Mouse (Mus musculus) left cerebral cortex, adult 8-10 months (tissue): Measurements from ENCODE around the gene Tex28. TPM values are rescaled to one million over a fixed set of nuclear protein-coding genes. Genes with fewer than 3 reads are reported as not detected.
"Not testable (repeated sequence)": the region's sequence is repeated elsewhere in the genome, so short reads cannot be mapped to it uniquely, and the experiment has no call there.

Experiments used
- DNase-seq, 2 experiments: peaks; one replicate each; pipeline ENCODE4 v3.0.0; 2022; ENCODE audit warnings: low spot score in 2 of 2
- total RNA-seq, 4 experiments: library from RNA; stranded (reverse); gene quantifications; 2 replicates each; pipeline ENCODE4 v1.2.4; 2022

The Tex28 gene
- not detected for total RNA-seq

GRCm38 (mm10) chrX:74167738-74168137 is at the start of gene Tex28:
Gene Tex28, minus strand, starts transcription at chrX:74167838.
- no peak for DNase-seq

- no peak for DNase-seq
Measured at GRCm38 (mm10) chrX:74203556-74203955, 35.9 kb upstream of the Tex28 start.

DNA sequence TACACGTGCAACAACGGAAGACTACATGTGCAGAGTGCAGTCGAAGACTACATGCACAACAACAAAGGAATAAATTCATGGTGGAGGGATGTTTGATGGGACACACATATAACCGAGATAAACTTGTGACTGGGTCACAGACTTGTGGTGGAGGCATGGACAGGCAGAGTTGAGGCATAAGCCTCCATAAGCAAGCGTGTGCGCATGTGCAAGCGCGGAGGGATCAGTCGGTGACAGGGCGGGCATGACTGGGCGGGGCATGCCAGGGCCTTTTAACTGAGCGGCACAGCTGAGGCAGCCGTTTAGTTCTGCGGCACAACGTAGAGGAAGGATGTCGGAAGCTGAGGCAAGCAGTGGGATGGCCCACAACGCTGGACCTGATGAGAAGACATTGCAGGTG is 9.3 kb upstream of the Tex28 start, which contains the start of gene Tktl1:
Gene Tktl1 (plus strand): TSS at position 301 of the 400 bp plus-strand sequence.
- DNase-seq: no peak

DNA sequence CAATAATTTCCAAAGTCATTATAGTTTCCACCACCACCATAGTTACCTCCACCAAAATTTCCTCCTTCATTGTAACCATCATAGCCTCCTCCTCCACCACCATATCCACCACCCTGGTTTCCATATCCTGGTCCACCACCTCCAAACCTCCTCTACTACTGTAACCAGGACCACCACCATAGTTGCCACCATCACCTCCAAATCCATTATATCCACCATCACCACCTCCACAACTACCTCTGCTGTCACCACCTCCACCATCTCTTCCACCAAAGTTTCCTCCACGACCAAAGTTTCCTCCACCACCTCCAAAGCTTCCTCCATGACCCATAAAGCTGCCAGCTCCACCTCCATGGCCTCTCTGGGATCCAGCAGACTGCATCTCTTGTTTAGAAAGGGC is 32.4 kb downstream of the Tex28 start, which contains the start of gene Mecp2:
Gene Mecp2 (minus strand): TSS at position 101 of the 400 bp plus-strand sequence.
- not testable (repeated sequence) for DNase-seq

- no peak for DNase-seq
Measured at GRCm38 (mm10) chrX:74127164-74127563, 40.5 kb downstream of the Tex28 start, which contains the start of gene Opn1mw. Gene Opn1mw, plus strand, starts transcription at chrX:74127464.

DNA sequence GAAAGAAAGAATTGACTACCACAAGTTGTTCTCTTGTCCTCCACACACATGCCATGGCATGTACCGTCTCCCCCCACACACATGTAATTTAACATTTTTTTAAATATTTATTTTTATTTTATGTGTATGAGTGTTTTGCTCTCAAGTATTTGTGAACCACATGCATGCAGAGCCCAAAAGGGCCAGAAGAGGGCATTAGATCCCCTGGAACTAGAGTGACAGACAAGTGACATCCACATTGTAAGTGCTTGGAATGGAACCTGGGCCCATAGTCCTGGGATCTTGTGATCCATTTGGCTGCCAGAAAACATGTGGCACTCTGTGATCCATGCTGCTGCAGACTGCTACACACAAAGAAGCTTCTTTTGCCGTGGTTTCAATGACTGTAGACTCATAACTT is 42.7 kb downstream of the Tex28 start:
- DNase-seq: no peak

DNA sequence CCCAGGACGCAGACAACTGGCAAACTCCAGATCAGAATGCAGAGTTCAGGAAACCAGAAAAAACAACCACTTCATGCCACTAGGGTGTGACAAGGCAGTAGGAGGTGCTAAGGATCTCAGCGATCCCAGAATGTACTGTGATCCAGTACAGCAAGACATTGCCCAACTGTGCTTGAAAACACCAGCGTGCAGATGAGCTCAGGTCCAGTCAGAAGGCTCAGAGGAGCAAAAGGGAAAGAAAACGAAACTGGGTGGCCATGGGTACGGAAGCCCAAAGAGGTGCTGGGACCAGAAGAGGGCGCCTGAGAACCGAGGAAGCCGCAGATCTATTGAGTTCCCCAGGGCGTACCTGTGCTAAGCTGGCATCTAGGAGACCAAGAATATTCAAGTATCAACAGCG is 52.1 kb downstream of the Tex28 start:
- DNase-seq: peak; percentile 9 to 23

DNA sequence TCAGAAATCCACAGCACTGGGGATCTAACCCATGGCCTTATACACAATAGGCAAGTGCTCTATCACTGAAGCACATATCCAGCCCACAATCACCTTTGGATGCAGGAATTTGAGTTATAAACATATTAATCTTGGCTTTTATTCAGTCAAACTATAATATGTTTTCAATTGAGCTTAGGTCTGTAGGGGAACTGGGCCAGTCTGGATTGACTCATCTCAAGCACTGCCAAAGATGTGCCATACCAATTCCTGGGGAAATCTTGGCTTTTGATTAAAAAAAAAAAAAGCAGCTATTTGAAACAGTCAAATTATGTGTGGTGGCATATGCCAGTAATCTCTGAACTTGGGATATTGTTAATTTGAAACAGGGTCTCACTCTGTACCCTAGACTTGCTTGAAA is 53.6 kb downstream of the Tex28 start:
- DNase-seq: no peak

- no peak for DNase-seq
Measured at GRCm38 (mm10) chrX:74108747-74109146, 58.9 kb downstream of the Tex28 start.

GRCm38 (mm10) chrX:74105916-74106315 is 61.7 kb downstream of the Tex28 start:
- DNase-seq: no peak

DNA sequence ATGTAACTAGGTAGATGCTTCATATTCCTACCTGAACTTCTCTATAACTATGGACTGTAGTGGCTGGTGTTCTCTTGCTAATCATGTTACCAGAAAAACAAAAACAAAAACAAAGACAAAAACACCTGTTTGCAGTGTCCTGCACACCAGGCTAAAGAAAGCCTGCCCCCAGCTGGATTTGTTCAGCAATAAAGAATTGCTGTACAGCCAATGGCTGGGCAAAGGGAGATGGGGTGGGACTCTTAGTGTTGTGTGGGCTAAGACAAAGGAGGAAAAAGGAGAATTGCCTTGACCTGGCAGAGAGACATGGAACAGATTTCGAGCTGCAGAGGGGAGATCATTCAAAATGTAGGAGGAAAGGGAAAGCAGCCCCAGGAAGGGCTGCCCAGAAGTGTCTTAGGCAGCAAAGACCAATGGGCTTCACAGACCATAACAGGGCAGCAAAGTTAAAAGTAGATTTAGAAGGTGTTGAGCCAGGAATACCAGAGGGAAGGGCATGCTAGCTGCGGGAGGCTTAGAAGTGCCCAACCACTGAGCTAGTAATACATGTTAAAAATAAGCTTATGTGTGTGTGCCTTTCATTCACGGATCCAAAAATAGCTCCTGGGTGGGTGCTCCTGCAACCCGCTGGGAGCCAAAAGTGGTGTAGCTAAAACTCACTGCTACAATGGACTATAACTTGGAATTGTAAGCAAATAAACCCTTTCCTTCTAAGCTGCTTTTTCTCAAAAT is 64.0 kb downstream of the Tex28 start:
- peak in 1 of 2 experiments; percentile 18 for DNase-seq

Other genes starting within 250 kb of the Tex28 start
- 1 to 10 TPM; 4.3 to 5.1 (median 4.7) TPM for gene Arhgap4, start 246.0 kb downstream of the Tex28 start, total RNA-seq
- gene Naa10, start 245.9 kb downstream of the Tex28 start, total RNA-seq: 10 to 100 TPM; 47.7 to 62.7 (median 57.0) TPM
- 10 to 100 TPM in 1 of 4 experiments, 1 to 10 TPM in 3; 5.3 to 15.8 (median 7.5) TPM for gene Renbp, start 237.0 kb downstream of the Tex28 start, total RNA-seq
- gene Hcfc1, start 201.5 kb downstream of the Tex28 start, total RNA-seq: 10 to 100 TPM; 67.9 to 78.7 (median 72.5) TPM
- gene Irak1, start 143.9 kb downstream of the Tex28 start, total RNA-seq: 10 to 100 TPM; 54.0 to 61.3 (median 54.2) TPM
- 1 to 10 TPM in 1 of 4 experiments, under 1 TPM in 1, not detected in 2; 0.59 to 2.5 TPM for gene Opn1mw, start 40.4 kb downstream of the Tex28 start, total RNA-seq
- 10 to 100 TPM; 87.7 to 95.0 (median 90.3) TPM for gene Mecp2, start 32.5 kb downstream of the Tex28 start, total RNA-seq
- not detected for gene Tktl1, start 9.4 kb upstream of the Tex28 start, total RNA-seq
- 10 to 100 TPM; 48.4 to 70.4 (median 61.4) TPM for gene Flna, start 82.0 kb upstream of the Tex28 start, total RNA-seq
- gene Emd, start 86.8 kb upstream of the Tex28 start, total RNA-seq: 10 to 100 TPM; 33.5 to 39.5 (median 38.8) TPM
- gene Rpl10, start 103.0 kb upstream of the Tex28 start, total RNA-seq: 100 to 1,000 TPM; 134 to 270 (median 185) TPM
- gene Taz, start 114.1 kb upstream of the Tex28 start, total RNA-seq: 10 to 100 TPM; 60.9 to 67.1 (median 63.8) TPM
- gene Dnase1l1, start 114.5 kb upstream of the Tex28 start, total RNA-seq: 1 to 10 TPM; 1.8 to 5.0 (median 3.1) TPM
- 100 to 1,000 TPM; 362 to 373 (median 369) TPM for gene Atp6ap1, start 129.3 kb upstream of the Tex28 start, total RNA-seq
- gene Gdi1, start 137.2 kb upstream of the Tex28 start, total RNA-seq: 100 to 1,000 TPM; 615 to 673 (median 650) TPM
- 10 to 100 TPM; 31.3 to 37.6 (median 33.6) TPM for gene Fam50a, start 145.2 kb upstream of the Tex28 start, total RNA-seq
- gene Plxna3, start 161.2 kb upstream of the Tex28 start, total RNA-seq: 10 to 100 TPM; 21.6 to 29.4 (median 25.8) TPM
- 10 to 100 TPM; 22.3 to 28.7 (median 25.7) TPM for gene Lage3, start 185.8 kb upstream of the Tex28 start, total RNA-seq
- 10 to 100 TPM; 62.8 to 70.3 (median 68.1) TPM for gene Ubl4a, start 205.4 kb upstream of the Tex28 start, total RNA-seq
- 1 to 10 TPM; 2.8 to 4.5 (median 3.7) TPM for gene Slc10a3, start 205.5 kb upstream of the Tex28 start, total RNA-seq
- 10 to 100 TPM; 16.8 to 29.9 (median 20.9) TPM for gene Fam3a, start 225.4 kb upstream of the Tex28 start, total RNA-seq
- gene Ikbkg, start 225.5 kb upstream of the Tex28 start, total RNA-seq: 10 to 100 TPM; 47.2 to 59.1 (median 51.5) TPM